ENCODE assay signal across 23 mouse cellular contexts in genomic region chr17:43226101-43226500, GRCm38 (mm10). TPM values are rescaled to one million over a fixed set of nuclear protein-coding genes. Genes with fewer than 3 reads are reported as not detected.
"Had no signal": no experiment of that assay in that cellular context is flagged by ENCODE, and none has a peak within 500 bp of the region (broad histone marks: within the 10 kb centered on the region; RNA-seq: fewer than 3 reads in every experiment).

No protein-coding gene starts in this region.

- DNase-seq: lung, adult 18-20 months; lung, embryonic 14.5 days; lung, postnatal 14 days; lung, postnatal 4 days; midbrain, embryonic 14.5 days; retina, postnatal 1 day; right cerebral cortex, adult 18-20 months; right cerebral cortex, postnatal 25 days; right cerebral cortex, postnatal 4 days; spleen, adult 18-20 months; thymus, adult 2 months; thymus, postnatal 25 days; thymus, postnatal 4 days had no signal

- H3K4me2 ChIP-seq: lung, embryonic 14.5 days; midbrain, embryonic 12.5 days; neural tube, embryonic 13.5 days; neural tube, embryonic 15.5 days had no signal

- H3K9me3 ChIP-seq: midbrain, embryonic 10.5 days; midbrain, embryonic 12.5 days; neural tube, embryonic 13.5 days; neural tube, embryonic 15.5 days had no signal

- H3K27ac ChIP-seq: midbrain, embryonic 10.5 days; midbrain, embryonic 12.5 days; neural tube, embryonic 13.5 days; neural tube, embryonic 15.5 days had no signal

- H3K36me3 ChIP-seq: midbrain, embryonic 10.5 days; midbrain, embryonic 12.5 days; neural tube, embryonic 13.5 days; neural tube, embryonic 15.5 days had no signal

- H3K27me3 ChIP-seq: midbrain, embryonic 12.5 days; neural tube, embryonic 13.5 days; neural tube, embryonic 15.5 days had no signal

- H3K4me3 ChIP-seq: midbrain, embryonic 10.5 days; midbrain, embryonic 12.5 days; myocyte; neural tube, embryonic 13.5 days; neural tube, embryonic 15.5 days had no signal

- H3K9ac ChIP-seq: lung, embryonic 14.5 days; midbrain, embryonic 12.5 days; neural tube, embryonic 13.5 days; neural tube, embryonic 15.5 days had no signal

- ATAC-seq: midbrain, embryonic 16.5 days had no signal

RNA-seq across cellular contexts. Expression of gene Adgrf1, which starts 44.0 kb away (rescaled TPM):
- polyA plus RNA-seq: lung, embryonic 14.5 days; lung, embryonic 16.5 days; midbrain, embryonic 10.5 days; midbrain, embryonic 12.5 days; midbrain, embryonic 14.5 days; midbrain, embryonic 16.5 days; myocyte; neural tube, embryonic 11.5 days; neural tube, embryonic 13.5 days; neural tube, embryonic 15.5 days; stomach, embryonic 14.5 days; urinary bladder, adult 2 months had no signal
